Mouse (Mus musculus) layer of hippocampus, adult 9-11 months (tissue): Measurements from ENCODE around the gene Slc15a5.

Experiments used
- DNase-seq: peaks from one replicate; pipeline ENCODE4 v3.0.0; 2022

The Slc15a5 gene

GRCm38 (mm10) chr6:137957630-137958029 is 122.1 kb downstream of the Slc15a5 start:
- no peak for DNase-seq

DNA sequence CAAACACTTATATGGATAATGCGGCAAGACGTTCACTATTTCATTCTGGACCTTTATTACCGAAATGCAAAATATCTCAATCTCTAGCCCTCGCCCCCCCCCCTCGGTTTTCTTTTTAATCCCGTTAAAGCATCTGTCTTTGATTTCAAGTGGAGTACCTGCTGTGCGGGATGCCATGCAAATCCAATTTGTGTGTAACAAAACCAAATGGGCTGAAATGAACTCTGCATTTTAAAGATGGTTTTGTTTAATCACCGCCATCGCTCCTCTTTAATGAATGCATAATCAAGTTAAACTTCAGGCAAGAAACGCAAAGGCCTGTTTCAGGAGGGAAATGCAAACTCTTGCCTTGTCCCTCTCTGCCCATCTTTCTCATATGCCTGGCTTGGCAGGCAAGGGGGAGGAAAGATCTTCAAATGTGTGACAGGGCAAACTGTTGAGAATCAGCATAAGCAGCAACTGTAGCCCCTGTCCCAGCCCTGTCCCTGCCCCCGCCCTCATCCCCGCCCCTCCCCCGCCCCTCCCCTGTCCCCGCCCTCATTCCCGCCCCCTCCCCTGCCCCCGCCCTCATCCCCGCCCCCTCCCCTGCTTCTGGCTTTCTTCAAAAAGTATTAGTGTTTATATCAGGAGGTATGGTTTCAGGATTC is 122.8 kb downstream of the Slc15a5 start:
- DNase-seq, result no peak

- no peak for DNase-seq
Measured at GRCm38 (mm10) chr6:137946520-137946919, 133.2 kb downstream of the Slc15a5 start.

- no peak for DNase-seq
Measured at GRCm38 (mm10) chr6:137940374-137941218, 139.1 kb downstream of the Slc15a5 start.

DNA sequence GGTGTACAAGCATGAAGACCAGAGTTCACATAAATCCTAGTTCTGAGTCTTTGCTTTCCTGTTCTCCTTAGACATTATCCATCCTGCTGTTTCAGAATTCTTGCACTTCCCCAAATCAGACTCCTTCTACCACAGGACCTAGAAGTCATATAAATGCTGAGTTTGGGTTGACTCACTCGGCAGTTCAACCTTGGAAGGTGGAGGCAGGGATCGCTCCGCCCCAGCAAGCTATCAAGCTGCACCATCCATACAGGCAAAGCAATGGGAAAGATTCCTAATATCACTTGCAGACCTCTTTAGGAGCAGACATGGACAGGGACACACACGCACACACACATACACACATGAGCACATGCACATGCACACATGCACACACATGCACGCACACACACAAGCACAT is 142.2 kb downstream of the Slc15a5 start:
- DNase-seq, result no peak

- no peak for DNase-seq
Measured at GRCm38 (mm10) chr6:137936268-137936667, 143.4 kb downstream of the Slc15a5 start.

DNA sequence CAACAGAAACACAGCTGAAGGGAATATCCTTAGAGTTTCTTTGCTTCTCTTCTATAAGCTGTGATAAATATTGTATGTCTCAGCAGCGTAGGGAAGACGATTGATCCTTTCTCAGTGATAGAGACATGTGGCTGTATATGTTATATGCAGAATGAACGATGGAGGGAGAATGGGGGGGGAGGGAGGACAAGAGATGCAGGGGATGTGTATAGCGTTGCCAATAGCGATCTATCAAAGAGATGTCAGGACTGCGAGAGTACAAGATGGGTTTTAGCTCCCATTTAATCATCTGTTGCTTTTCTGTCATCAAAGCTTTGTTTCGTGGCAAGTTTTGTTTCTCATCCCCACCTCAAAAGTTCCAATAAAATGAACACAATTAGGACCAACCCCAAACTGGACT is 143.9 kb downstream of the Slc15a5 start:
- DNase-seq, result no peak

GRCm38 (mm10) chr6:137935341-137935740 is 144.4 kb downstream of the Slc15a5 start:
- peak; percentile 31 for DNase-seq

DNA sequence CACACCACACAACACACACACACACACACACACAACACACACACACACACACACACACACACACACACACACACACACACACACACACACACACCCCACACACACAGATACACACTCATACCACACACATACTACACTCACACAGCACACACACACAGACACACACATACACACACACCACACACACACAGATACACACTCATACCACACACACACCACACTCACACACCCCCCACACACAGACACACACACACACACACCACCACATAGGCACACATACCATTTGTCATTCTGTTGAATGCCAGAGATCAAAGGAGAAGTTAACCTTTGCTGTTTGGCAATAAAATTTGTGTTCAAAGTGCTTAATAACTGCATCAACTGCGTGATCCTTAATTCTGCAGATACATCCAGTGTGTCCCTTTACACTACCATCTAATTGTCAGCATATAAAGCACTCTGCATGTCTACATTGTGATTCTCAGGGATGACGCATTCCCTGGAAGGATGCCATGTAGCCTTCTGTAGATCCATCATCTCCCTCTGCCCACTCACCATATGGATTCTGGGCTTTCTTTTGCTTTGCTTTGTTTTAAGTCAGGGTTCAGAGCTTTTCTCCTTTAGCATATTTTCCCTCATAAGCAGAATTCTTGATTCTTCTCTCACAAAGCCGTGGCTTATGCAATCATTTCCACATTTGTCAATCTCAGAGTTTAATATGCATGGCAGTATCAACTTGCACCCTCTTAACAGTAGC is 145.0 kb downstream of the Slc15a5 start:
- peak; percentile 87 for DNase-seq
